Mouse (Mus musculus): Measurements from ENCODE around the gene Pnpo. TPM values are rescaled to one million over a fixed set of nuclear protein-coding genes. Genes with fewer than 3 reads are reported as not detected.

Gene Pnpo
- polyA plus RNA-seq, 1 experiment from 2014 or later = 22.8 TPM

GRCm38 (mm10) chr11:96931327-96932062, 12.3 kb downstream of the Pnpo start:
- Histone ChIP-seq H3K4me3 (replicated peaks; ENCODE audit: low read length) (no peak overlapping the region), H3K9me3 (ENCODE audit: control insufficient read depth, low read length) (no peaks in the 10 kb centered on the region), H3K27me3 (replicated peaks; ENCODE audit: control insufficient read depth, insufficient read depth, low read length) (peaks cover 11% of the 10 kb centered on the region), H3K4me2 (ENCODE audit: low read length) (no peak overlapping the region), H3K9ac (replicated peaks; ENCODE audit: low read depth, low read length) (no peak overlapping the region), H3K4me1 (replicated peaks; ENCODE audit: control insufficient read depth, insufficient read depth, low read length) (no peaks in the 10 kb centered on the region; the same call in 1 of the 2 replicates), H3K36me3 (ENCODE audit: control insufficient read depth, insufficient read depth) (no peaks in the 10 kb centered on the region), H3K27ac (ENCODE audit: low read length) (no peak overlapping the region)
- 63% methylated on average over 8 of the region's 8 CpGs for WGBS
- no peak for ATAC-seq

GRCm38 (mm10) chr11:96929766-96930331, 13.9 kb downstream of the Pnpo start:
- Histone ChIP-seq H3K4me2 (ENCODE audit: low read length) (no peak overlapping the region), H3K9ac (replicated peaks; ENCODE audit: low read depth, low read length) (no peak overlapping the region), H3K27me3 (replicated peaks; ENCODE audit: control insufficient read depth, insufficient read depth, low read length) (peaks cover 11% of the 10 kb centered on the region), H3K4me1 (replicated peaks; ENCODE audit: control insufficient read depth, insufficient read depth, low read length) (no peaks in the 10 kb centered on the region; the same call in 1 of the 2 replicates), H3K36me3 (ENCODE audit: control insufficient read depth, insufficient read depth) (no peaks in the 10 kb centered on the region), H3K27ac (ENCODE audit: low read length) (no peak overlapping the region), H3K4me3 (replicated peaks; ENCODE audit: low read length) (no peak overlapping the region), H3K9me3 (ENCODE audit: control insufficient read depth, low read length) (no peaks in the 10 kb centered on the region)
- no peak for ATAC-seq
- 67% methylated on average over 9 of the region's 9 CpGs for WGBS

GRCm38 (mm10) chr11:96929096-96929765, 14.6 kb downstream of the Pnpo start:
- Histone ChIP-seq H3K4me2 (ENCODE audit: low read length) (no peak overlapping the region), H3K36me3 (ENCODE audit: control insufficient read depth, insufficient read depth) (no peaks in the 10 kb centered on the region), H3K27me3 (replicated peaks; ENCODE audit: control insufficient read depth, insufficient read depth, low read length) (peaks cover 11% of the 10 kb centered on the region), H3K4me3 (replicated peaks; ENCODE audit: low read length) (no peak overlapping the region), H3K4me1 (replicated peaks; ENCODE audit: control insufficient read depth, insufficient read depth, low read length) (no peaks in the 10 kb centered on the region), H3K9me3 (ENCODE audit: control insufficient read depth, low read length) (no peaks in the 10 kb centered on the region), H3K9ac (replicated peaks; ENCODE audit: low read depth, low read length) (no peak overlapping the region), H3K27ac (ENCODE audit: low read length) (no peak overlapping the region)
- 16% methylated on average over 13 of the region's 13 CpGs for WGBS
- ATAC-seq = no peak

GRCm38 (mm10) chr11:96928691-96929090, 15.1 kb downstream of the Pnpo start:
- Histone ChIP-seq H3K36me3 (ENCODE audit: control insufficient read depth, insufficient read depth) (no peaks in the 10 kb centered on the region), H3K27me3 (replicated peaks; ENCODE audit: control insufficient read depth, insufficient read depth, low read length) (peaks cover 11% of the 10 kb centered on the region), H3K9ac (replicated peaks; ENCODE audit: low read depth, low read length) (no peak overlapping the region), H3K27ac (ENCODE audit: low read length) (no peak overlapping the region), H3K9me3 (ENCODE audit: control insufficient read depth, low read length) (no peaks in the 10 kb centered on the region), H3K4me1 (replicated peaks; ENCODE audit: control insufficient read depth, insufficient read depth, low read length) (no peaks in the 10 kb centered on the region), H3K4me3 (replicated peaks; ENCODE audit: low read length) (no peak overlapping the region), H3K4me2 (ENCODE audit: low read length) (no peak overlapping the region)
- 9% methylated on average over 5 of the region's 5 CpGs for WGBS
- ATAC-seq = no peak

- Histone ChIP-seq H3K4me1 (replicated peaks; ENCODE audit: control insufficient read depth, insufficient read depth, low read length) (no peaks in the 10 kb centered on the region), H3K27me3 (replicated peaks; ENCODE audit: control insufficient read depth, insufficient read depth, low read length) (peaks cover 11% of the 10 kb centered on the region), H3K4me3 (replicated peaks; ENCODE audit: low read length) (no peak within 1 kb of the TSS), H3K4me2 (ENCODE audit: low read length) (no peak within 1 kb of the TSS), H3K36me3 (ENCODE audit: control insufficient read depth, insufficient read depth) (no peaks in the 10 kb centered on the region), H3K9me3 (ENCODE audit: control insufficient read depth, low read length) (no peaks in the 10 kb centered on the region), H3K27ac (ENCODE audit: low read length) (no peak within 1 kb of the TSS), H3K9ac (replicated peaks; ENCODE audit: low read depth, low read length) (no peak within 1 kb of the TSS)
- 83% methylated on average over 2 of the region's 2 CpGs for WGBS
- ATAC-seq = no peak
These were observed 15.7 kb downstream of the Pnpo start, which contains the start of gene Prr15l for GRCm38 (mm10) chr11:96928088-96928487. TSS of gene Prr15l (plus strand) at chr11:96928104.

- H3K9ac ChIP-seq (replicated peaks; ENCODE audit: low read depth, low read length) = no peak overlapping the region
- no peak overlapping the region for H3K4me2 ChIP-seq (ENCODE audit: low read length)
- no peak overlapping the region for H3K4me3 ChIP-seq (replicated peaks; ENCODE audit: low read length)
- no peaks in the 10 kb centered on the region for H3K9me3 ChIP-seq (ENCODE audit: control insufficient read depth, low read length)
- no peaks in the 10 kb centered on the region for H3K36me3 ChIP-seq (ENCODE audit: control insufficient read depth, insufficient read depth)
- WGBS = 82% methylated on average over 5 of the region's 5 CpGs
- H3K27ac ChIP-seq (ENCODE audit: low read length) = no peak overlapping the region
- H3K4me1 ChIP-seq (replicated peaks; ENCODE audit: control insufficient read depth, insufficient read depth, low read length) = no peaks in the 10 kb centered on the region
- ATAC-seq = no peak
- H3K27me3 ChIP-seq (replicated peaks; ENCODE audit: control insufficient read depth, insufficient read depth, low read length) = peaks cover 11% of the 10 kb centered on the region
These were observed 17.2 kb downstream of the Pnpo start for GRCm38 (mm10) chr11:96926587-96926986.

GRCm38 (mm10) chr11:96925469-96926148, 18.2 kb downstream of the Pnpo start:
- ATAC-seq = no peak
- peaks cover 11% of the 10 kb centered on the region for H3K27me3 ChIP-seq (replicated peaks; ENCODE audit: control insufficient read depth, insufficient read depth, low read length)
- no peaks in the 10 kb centered on the region for H3K36me3 ChIP-seq (ENCODE audit: control insufficient read depth, insufficient read depth)
- H3K27ac ChIP-seq (ENCODE audit: low read length) = no peak overlapping the region
- no peaks in the 10 kb centered on the region for H3K4me1 ChIP-seq (replicated peaks; ENCODE audit: control insufficient read depth, insufficient read depth, low read length)
- WGBS = 90% methylated on average over 12 of the region's 12 CpGs
- no peaks in the 10 kb centered on the region for H3K9me3 ChIP-seq (ENCODE audit: control insufficient read depth, low read length)
- no peak overlapping the region for H3K4me3 ChIP-seq (replicated peaks; ENCODE audit: low read length)
- no peak overlapping the region for H3K4me2 ChIP-seq (ENCODE audit: low read length)
- no peak overlapping the region for H3K9ac ChIP-seq (replicated peaks; ENCODE audit: low read depth, low read length)

GRCm38 (mm10) chr11:96924861-96925260, 18.9 kb downstream of the Pnpo start:
- H3K36me3 ChIP-seq (ENCODE audit: control insufficient read depth, insufficient read depth) = no peaks in the 10 kb centered on the region
- no peak overlapping the region for H3K27ac ChIP-seq (ENCODE audit: low read length)
- no peak overlapping the region for H3K9ac ChIP-seq (replicated peaks; ENCODE audit: low read depth, low read length)
- ATAC-seq = no peak
- no peak overlapping the region for H3K4me3 ChIP-seq (replicated peaks; ENCODE audit: low read length)
- H3K4me2 ChIP-seq (ENCODE audit: low read length) = no peak overlapping the region
- WGBS = 84% methylated on average over 11 of the region's 11 CpGs
- H3K27me3 ChIP-seq (replicated peaks; ENCODE audit: control insufficient read depth, insufficient read depth, low read length) = peaks cover 11% of the 10 kb centered on the region
- H3K4me1 ChIP-seq (replicated peaks; ENCODE audit: control insufficient read depth, insufficient read depth, low read length) = no peaks in the 10 kb centered on the region
- no peaks in the 10 kb centered on the region for H3K9me3 ChIP-seq (ENCODE audit: control insufficient read depth, low read length)

GRCm38 (mm10) chr11:96919003-96919402, 24.8 kb downstream of the Pnpo start:
- peaks cover 3% of the 10 kb centered on the region; the same call in 1 of the 2 replicates for H3K27me3 ChIP-seq (replicated peaks; ENCODE audit: control insufficient read depth, insufficient read depth, low read length)
- no peak overlapping the region for H3K9ac ChIP-seq (replicated peaks; ENCODE audit: low read depth, low read length)
- 70% methylated on average over 6 of the region's 6 CpGs for WGBS
- no peaks in the 10 kb centered on the region for H3K36me3 ChIP-seq (ENCODE audit: control insufficient read depth, insufficient read depth)
- no peak overlapping the region for H3K4me3 ChIP-seq (replicated peaks; ENCODE audit: low read length)
- no peaks in the 10 kb centered on the region for H3K9me3 ChIP-seq (ENCODE audit: control insufficient read depth, low read length)
- ATAC-seq = no peak
- H3K27ac ChIP-seq (ENCODE audit: low read length) = no peak overlapping the region
- peaks cover 9% of the 10 kb centered on the region for H3K4me1 ChIP-seq (replicated peaks; ENCODE audit: control insufficient read depth, insufficient read depth, low read length)
- H3K4me2 ChIP-seq (ENCODE audit: low read length) = no peak overlapping the region

Data from forebrain, embryonic 16.5 days (tissue).